Mouse (Mus musculus) liver, embryonic 18 days (tissue): ENCODE data around the gene Gm49352. TPM values are rescaled to one million over a fixed set of nuclear protein-coding genes. Genes with fewer than 3 reads are reported as not detected.

ENCODE experiments used
- polyA plus RNA-seq: library from polyadenylated mRNA; depleted of rRNA; stranded (reverse); fragments of >200 nt; gene quantifications from 2 replicates; pipeline ENCODE4 v1.2.3, GENCODE M21; 2012; rRNA removed

Gm49352 gene
- polyA plus RNA-seq: not detected in 2 replicates

DNA sequence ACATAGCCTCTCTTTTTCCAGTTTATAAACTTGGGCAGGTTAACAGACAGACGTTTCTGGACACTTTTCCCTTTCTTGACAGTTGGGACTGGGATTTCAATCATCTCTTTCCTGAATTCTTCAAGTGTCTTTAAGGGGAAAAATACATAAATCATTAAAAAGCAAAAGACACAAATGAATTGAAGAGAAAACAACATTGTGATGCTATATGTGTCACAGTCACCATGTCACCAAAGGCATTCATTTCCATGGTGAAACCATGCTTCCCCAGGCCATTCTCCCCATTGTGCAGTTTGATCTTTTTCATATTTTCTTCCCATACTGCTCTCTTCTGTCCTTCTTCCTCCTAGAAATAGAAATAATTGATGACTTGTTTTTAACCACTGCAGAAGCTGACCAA lies at the start of gene Gm49352:
Gene Gm49352, minus strand, starts transcription at position 101 of the 400 bp plus-strand sequence.

DNA sequence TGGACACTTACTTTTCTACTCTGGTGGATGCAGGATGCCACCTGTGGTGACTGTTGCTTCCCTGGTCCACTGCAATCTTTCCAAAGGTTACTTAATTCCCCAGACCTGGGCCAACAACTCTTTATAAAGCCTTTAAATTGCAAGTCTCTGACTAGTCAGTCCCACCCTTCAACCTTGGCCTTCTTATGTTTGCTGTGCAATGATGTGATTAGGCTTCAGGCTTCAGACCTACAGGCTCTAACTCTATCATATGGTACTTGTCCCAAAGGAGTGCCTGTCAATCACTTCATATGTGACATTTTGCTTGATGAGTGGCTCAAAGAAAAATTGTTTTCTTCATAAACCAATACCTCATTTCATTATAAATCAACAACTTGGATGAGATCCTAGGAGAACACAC lies 2.1 kb upstream of the Gm49352 start, which contains the start of gene Cts3:
Gene Cts3, minus strand, starts transcription at position 101 of the 400 bp plus-strand sequence.

DNA sequence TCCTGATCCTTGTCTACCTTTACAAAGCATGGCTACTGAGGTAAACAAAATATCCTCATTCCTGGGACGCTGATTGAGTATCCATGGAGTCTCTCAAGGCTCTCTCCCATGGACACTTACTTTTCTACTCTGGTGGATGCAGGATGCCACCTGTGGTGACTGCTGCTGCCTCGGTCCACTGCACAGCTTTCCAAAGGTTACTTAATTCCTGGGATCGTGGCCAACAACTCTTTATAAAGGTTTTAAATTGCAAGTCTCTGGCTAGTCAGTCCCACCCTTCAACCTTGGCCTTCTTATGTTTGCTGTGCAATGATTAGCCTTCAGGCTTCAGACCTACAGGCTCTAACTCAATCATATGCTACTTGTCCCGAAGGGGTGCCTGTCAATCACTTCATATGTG lies 26.3 kb downstream of the Gm49352 start, which contains the start of gene Ctsm:
Gene Ctsm, minus strand, starts transcription at position 209 of the 400 bp plus-strand sequence.

Other genes with a start within 250 kb of the Gm49352 start
- gene Cts7, start 210.0 kb downstream of the Gm49352 start, polyA plus RNA-seq: not detected in 2 replicates
- gene Ctsm, start 26.3 kb downstream of the Gm49352 start, polyA plus RNA-seq: not detected in 2 replicates
- gene Cts3, start 2.0 kb upstream of the Gm49352 start, polyA plus RNA-seq: not detected in 2 replicates